Mouse (Mus musculus): ENCODE data around the gene Rwdd4a. TPM values are rescaled to one million over a fixed set of nuclear protein-coding genes. Genes with fewer than 3 reads are reported as not detected.

Rwdd4a gene
- 10 to 100 TPM; 27.7 to 34.8 (median 29.0) TPM for total RNA-seq (2022)

GRCm38 (mm10) chr8:47533344-47534125, at the start of gene Rwdd4a, which contains the start of gene Trappc11:
Gene Rwdd4a (plus strand): TSS chr8:47533664.
Gene Trappc11 (minus strand): TSS chr8:47533470.
- DNase-seq (ENCODE audit: low spot score in 2 of 2): peak; percentile 96

GRCm38 (mm10) chr8:47487231-47487630, 46.2 kb upstream of the Rwdd4a start:
- no peak for DNase-seq (ENCODE audit: low spot score in 2 of 2)

GRCm38 (mm10) chr8:47493106-47493505, 40.4 kb upstream of the Rwdd4a start:
- no peak for DNase-seq (ENCODE audit: low spot score in 2 of 2)

- no peak for DNase-seq (ENCODE audit: low spot score in 2 of 2)
Observed at GRCm38 (mm10) chr8:47494602-47495153, 38.8 kb upstream of the Rwdd4a start.

GRCm38 (mm10) chr8:47495428-47495827, 38.0 kb upstream of the Rwdd4a start:
- no peak for DNase-seq (ENCODE audit: low spot score in 2 of 2)

- no peak for DNase-seq (ENCODE audit: low spot score in 2 of 2)
Observed at GRCm38 (mm10) chr8:47501994-47502393, 31.5 kb upstream of the Rwdd4a start.

- no peak for DNase-seq (ENCODE audit: low spot score in 2 of 2)
Observed at GRCm38 (mm10) chr8:47502546-47502945, 30.9 kb upstream of the Rwdd4a start.

- DNase-seq (ENCODE audit: low spot score in 2 of 2): no peak
Observed at GRCm38 (mm10) chr8:47505431-47505830, 28.0 kb upstream of the Rwdd4a start.

- DNase-seq (ENCODE audit: low spot score in 2 of 2): no peak
Observed at GRCm38 (mm10) chr8:47510930-47511329, 22.5 kb upstream of the Rwdd4a start.

- DNase-seq (ENCODE audit: low spot score in 2 of 2): no peak
Observed at GRCm38 (mm10) chr8:47513601-47514000, 19.9 kb upstream of the Rwdd4a start.

- no peak for DNase-seq (ENCODE audit: low spot score in 2 of 2)
Observed at GRCm38 (mm10) chr8:47528094-47528493, 5.4 kb upstream of the Rwdd4a start.

GRCm38 (mm10) chr8:47538323-47538722, 4.9 kb downstream of the Rwdd4a start:
- no peak for DNase-seq (ENCODE audit: low spot score in 2 of 2)

- DNase-seq (ENCODE audit: low spot score in 2 of 2): no peak
Observed at GRCm38 (mm10) chr8:47542746-47543145, 9.3 kb downstream of the Rwdd4a start.

GRCm38 (mm10) chr8:47544094-47544493, 10.6 kb downstream of the Rwdd4a start:
- no peak for DNase-seq (ENCODE audit: low spot score in 2 of 2)

GRCm38 (mm10) chr8:47547102-47547501, 13.6 kb downstream of the Rwdd4a start:
- DNase-seq (ENCODE audit: low spot score in 2 of 2): no peak

- no peak for DNase-seq (ENCODE audit: low spot score in 2 of 2)
Observed at GRCm38 (mm10) chr8:47553613-47554012, 20.1 kb downstream of the Rwdd4a start.

- no peak for DNase-seq (ENCODE audit: low spot score in 2 of 2)
Observed at GRCm38 (mm10) chr8:47556446-47556845, 23.0 kb downstream of the Rwdd4a start.

- no peak for DNase-seq (ENCODE audit: low spot score in 2 of 2)
Observed at GRCm38 (mm10) chr8:47558274-47558673, 24.8 kb downstream of the Rwdd4a start.

GRCm38 (mm10) chr8:47560801-47561200, 27.3 kb downstream of the Rwdd4a start:
- no peak for DNase-seq (ENCODE audit: low spot score in 2 of 2)

GRCm38 (mm10) chr8:47566551-47566950, 33.1 kb downstream of the Rwdd4a start:
- DNase-seq (ENCODE audit: low spot score in 2 of 2): no peak

GRCm38 (mm10) chr8:47568098-47568497, 34.6 kb downstream of the Rwdd4a start:
- no peak for DNase-seq (ENCODE audit: low spot score in 2 of 2)

GRCm38 (mm10) chr8:47570161-47570560, 36.7 kb downstream of the Rwdd4a start:
- DNase-seq (ENCODE audit: low spot score in 2 of 2): peak; percentile 55 to 74

GRCm38 (mm10) chr8:47573482-47573881, 40.0 kb downstream of the Rwdd4a start:
- no peak for DNase-seq (ENCODE audit: low spot score in 2 of 2)
